In the genomic region with DNA sequence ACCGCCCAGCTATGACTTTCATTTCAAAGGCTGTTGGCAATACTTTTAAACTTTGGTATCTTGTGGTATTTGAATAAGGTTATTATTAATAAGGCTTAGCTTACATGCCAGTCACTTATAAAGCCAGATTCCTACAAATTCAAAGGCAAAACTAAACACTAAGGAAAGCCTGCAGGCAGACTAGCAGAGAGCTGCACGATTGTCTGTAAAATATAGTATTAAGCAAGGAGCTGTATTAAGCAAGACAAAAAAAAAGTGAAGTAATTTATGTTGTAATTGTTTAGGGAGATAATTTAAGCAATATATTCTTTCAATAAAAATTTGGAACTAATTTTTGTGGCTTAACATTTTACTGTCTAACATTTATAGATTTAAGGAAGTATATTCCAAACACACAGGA, we compare ENCODE assay signal across 13 mouse cellular contexts.
"Had no signal": no experiment of that assay in that cellular context is flagged by ENCODE, and none has a peak within 500 bp of the region (broad histone marks: within the 10 kb centered on the region; RNA-seq: fewer than 3 reads in every experiment).

No protein-coding gene starts in this region.

- H3K4me2 ChIP-seq: intestine, embryonic 15.5 days; liver, embryonic 11.5 days; lung, embryonic 15.5 days; midbrain, embryonic 12.5 days; neural tube, embryonic 13.5 days had no signal

- H3K27ac ChIP-seq: intestine, embryonic 15.5 days; limb, embryonic 10.5 days; lung, embryonic 15.5 days; midbrain, embryonic 12.5 days; neural tube, embryonic 13.5 days; stomach, postnatal 0 days had no signal

- DNase-seq: kidney, adult 2 months; kidney, postnatal 25 days; lung, postnatal 36 days; right cerebral cortex, postnatal 14 days; thymus, postnatal 4 days had no signal

- ATAC-seq: intestine, embryonic 15.5 days; midbrain, embryonic 16.5 days had no signal

- H3K4me1 ChIP-seq: intestine, embryonic 15.5 days; limb, embryonic 10.5 days; lung, embryonic 15.5 days; midbrain, embryonic 12.5 days; neural tube, embryonic 13.5 days had no signal

- H3K9ac ChIP-seq: intestine, embryonic 15.5 days; lung, embryonic 15.5 days; midbrain, embryonic 12.5 days; neural tube, embryonic 13.5 days had no signal

- H3K4me3 ChIP-seq: intestine, embryonic 15.5 days; limb, embryonic 10.5 days; lung, embryonic 15.5 days; midbrain, embryonic 12.5 days; neural tube, embryonic 13.5 days had no signal

- H3K27me3 ChIP-seq: intestine, embryonic 15.5 days; lung, embryonic 15.5 days; midbrain, embryonic 12.5 days; neural tube, embryonic 13.5 days had no signal

- H3K36me3 ChIP-seq: intestine, embryonic 15.5 days; limb, embryonic 10.5 days; lung, embryonic 15.5 days; midbrain, embryonic 12.5 days; neural tube, embryonic 13.5 days had no signal

- H3K9me3 ChIP-seq: intestine, embryonic 15.5 days; limb, embryonic 10.5 days; lung, embryonic 15.5 days; midbrain, embryonic 12.5 days; neural tube, embryonic 13.5 days had no signal
